Mouse (Mus musculus) Patski (cell line): ENCODE results near the gene Ola1. TPM values are rescaled to one million over a fixed set of nuclear protein-coding genes. Genes with fewer than 3 reads are reported as not detected.

Experiments used
- ATAC-seq: fragments of 100-300 bp; one replicate; pipeline ENCODE4 v1.8.0; 2021
- CTCF ChIA-PET: fragments of 350-600 bp; sonication (Branson Sonifier 250); formaldehyde crosslinking; loops from one replicate; lab custom pipeline; 2022; ENCODE audit warnings: inconsistent platforms; lab: Charles Lee
- POLR2A ChIA-PET: fragments of 350-600 bp; sonication (Branson Sonifier 250); formaldehyde crosslinking; loops from one replicate; lab custom pipeline; 2022; ENCODE audit warnings: antibody characterized with exemption, inconsistent platforms; lab: Charles Lee
- DNase-seq: peaks from one replicate; pipeline ENCODE4 v3.0.0-alpha.2; 2011; ENCODE audit warnings: low read depth, low spot score
- H3K27me3 ChIP-seq: fragments of 371-371 bp; one replicate; pipeline ENCODE4 v1.5.1; 2021
- CTCF ChIP-seq: fragments of 100-300 bp; IDR thresholded peaks from one replicate; pipeline ENCODE4 v1.5.1; 2021
- in situ Hi-C: fragments of 300-500 bp; cut with MboI; formaldehyde crosslinking; loops from 3 replicates; pipeline ENCODE4 v1.11.1; 2018; ENCODE audit warnings: low pct_unique_long_range_greater_than_20kb, mixed read lengths
- polyA plus RNA-seq: library from polyadenylated mRNA; unstranded; gene quantifications from one replicate; pipeline ENCODE4 v1.2.3, GENCODE M21; 2021

Ola1 gene
- polyA plus RNA-seq, 1 experiment from 2014 or later: 106 TPM

GRCm38 (mm10) chr2:73157202-73157601 lies 61.5 kb downstream of the Ola1 start:
- in situ Hi-C loops: loop anchor here (25.0 kb wide), 1 partner anchor 255 kb away; no protein-coding TSS in a partner anchor
- no peak for DNase-seq
- no peak for TF ChIP-seq CTCF
- ATAC-seq: no peak
- H3K27me3 ChIP-seq: no peaks in the 10 kb centered on the region
- POLR2A ChIA-PET: no interaction called here
- CTCF ChIA-PET: no interaction called here

GRCm38 (mm10) chr2:73150526-73150925 lies 68.2 kb downstream of the Ola1 start:
- DNase-seq: no peak
- TF ChIP-seq CTCF: no peak
- in situ Hi-C loops: loop anchor here (25.0 kb wide), 1 partner anchor 262 kb away; no protein-coding TSS in a partner anchor
- CTCF ChIA-PET: interaction anchor here (1.0 to 1.3 kb wide), 5 partner anchors 8 to 29 kb away, joined by 3 to 4 read pairs (median 3); no protein-coding TSS in a partner anchor
- ATAC-seq: no peak
- POLR2A ChIA-PET: no interaction called here
- H3K27me3 ChIP-seq: no peaks in the 10 kb centered on the region

- DNase-seq (no peak), ATAC-seq (no peak)
- TF ChIP-seq CTCF: no peak
- in situ Hi-C loops: no loop called here
- H3K27me3 ChIP-seq: no peaks in the 10 kb centered on the region
- POLR2A ChIA-PET: no interaction called here
- CTCF ChIA-PET: interaction anchor here (1.1 kb wide), 1 partner anchor 17 kb away, joined by 3 read pairs; no protein-coding TSS in a partner anchor
These were observed 72.6 kb downstream of the Ola1 start for GRCm38 (mm10) chr2:73146111-73146510.

- ChIA-PET POLR2A (no interaction called here), CTCF (no interaction called here)
- H3K27me3 ChIP-seq: no peaks in the 10 kb centered on the region
- no peak for TF ChIP-seq CTCF
- ATAC-seq (no peak), DNase-seq (no peak)
- in situ Hi-C loops: no loop called here
These were observed 75.0 kb downstream of the Ola1 start for GRCm38 (mm10) chr2:73143732-73144131.

- ATAC-seq: no peak
- ChIA-PET POLR2A (no interaction called here), CTCF (no interaction called here)
- in situ Hi-C loops: no loop called here
- no peak for TF ChIP-seq CTCF
- no peak for DNase-seq
- no peaks in the 10 kb centered on the region for H3K27me3 ChIP-seq
These were observed 75.8 kb downstream of the Ola1 start for GRCm38 (mm10) chr2:73142832-73143470.

- in situ Hi-C loops: no loop called here
- ATAC-seq: no peak
- POLR2A ChIA-PET: interaction anchor here (1.0 kb wide), 1 partner anchor 20 kb away, joined by 3 read pairs; no protein-coding TSS in a partner anchor
- no peak for TF ChIP-seq CTCF
- CTCF ChIA-PET: no interaction called here
- no peak for DNase-seq
- no peaks in the 10 kb centered on the region for H3K27me3 ChIP-seq
These were observed 85.8 kb downstream of the Ola1 start for GRCm38 (mm10) chr2:73132897-73133296.

GRCm38 (mm10) chr2:73127686-73128085 lies 91.0 kb downstream of the Ola1 start:
- no peak for DNase-seq
- ChIA-PET CTCF (interaction anchor here (1.0 to 1.4 kb wide), 2 partner anchors 22 to 151 kb away, joined by 3 read pairs; no protein-coding TSS in a partner anchor), POLR2A (no interaction called here)
- TF ChIP-seq CTCF: no peak
- ATAC-seq: no peak
- in situ Hi-C loops: no loop called here
- H3K27me3 ChIP-seq: no peaks in the 10 kb centered on the region

GRCm38 (mm10) chr2:73118781-73119180 lies 99.9 kb downstream of the Ola1 start:
- H3K27me3 ChIP-seq: no peaks in the 10 kb centered on the region
- ATAC-seq (no peak), DNase-seq (no peak)
- in situ Hi-C loops: no loop called here
- CTCF ChIA-PET: interaction anchor here (1.1 to 1.4 kb wide), 2 partner anchors 12 to 15 kb away, joined by 3 read pairs; no protein-coding TSS in a partner anchor
- POLR2A ChIA-PET: interaction anchor here (0.7 kb wide), 1 partner anchor 182 kb away, joined by 3 read pairs; no protein-coding TSS in a partner anchor
- TF ChIP-seq CTCF: no peak

GRCm38 (mm10) chr2:73107089-73107488 lies 111.6 kb downstream of the Ola1 start:
- no peaks in the 10 kb centered on the region for H3K27me3 ChIP-seq
- CTCF ChIA-PET: no interaction called here
- ATAC-seq (no peak), DNase-seq (no peak)
- no peak for TF ChIP-seq CTCF
- POLR2A ChIA-PET: no interaction called here
- in situ Hi-C loops: no loop called here

- ChIA-PET CTCF (interaction anchor here (1.0 to 1.5 kb wide), 4 partner anchors 8 to 21 kb away, joined by 3 to 5 read pairs (median 3); no protein-coding TSS in a partner anchor), POLR2A (no interaction called here)
- H3K27me3 ChIP-seq: no peaks in the 10 kb centered on the region
- ATAC-seq (no peak), DNase-seq (no peak)
- in situ Hi-C loops: no loop called here
- TF ChIP-seq CTCF: no peak
These were observed 122.2 kb downstream of the Ola1 start for GRCm38 (mm10) chr2:73096491-73096890.

- CTCF ChIA-PET: interaction anchor here (1.3 kb wide), 1 partner anchor 22 kb away, joined by 3 read pairs; no protein-coding TSS in a partner anchor
- no peak for DNase-seq
- no peaks in the 10 kb centered on the region for H3K27me3 ChIP-seq
- TF ChIP-seq CTCF: no peak
- POLR2A ChIA-PET: no interaction called here
- no peak for ATAC-seq
- in situ Hi-C loops: no loop called here
These were observed 123.4 kb downstream of the Ola1 start for GRCm38 (mm10) chr2:73095300-73095699.
